Mouse (Mus musculus) cortical plate, adult 2 months (tissue): ENCODE measurements around the gene Hoxc4. TPM values are rescaled to one million over a fixed set of nuclear protein-coding genes. Genes with fewer than 3 reads are reported as not detected.

Experiments
- H3K27ac ChIP-seq: fragments of 200-500 bp; 2 replicates; pipeline ENCODE4 v1.5.1; 2012; ENCODE audit warnings: low read length, control low read depth, inconsistent platforms; ENCODE audit not compliant: insufficient read depth
- H3K4me1 ChIP-seq: fragments of 200-500 bp; 2 replicates; pipeline ENCODE4 v1.6.1; 2011; ENCODE audit warnings: low read length; ENCODE audit not compliant: control insufficient read depth, insufficient read depth
- H3K4me3 ChIP-seq: fragments of 200-500 bp; 2 replicates; pipeline ENCODE4 v1.5.1; 2011; ENCODE audit warnings: mild to moderate bottlenecking, low read length, control low read depth; ENCODE audit not compliant: insufficient read depth
- CTCF ChIP-seq: fragments of 200-500 bp; IDR thresholded peaks from 2 replicates; pipeline ENCODE4 v1.5.1; 2011; ENCODE audit warnings: mild to moderate bottlenecking, control low read depth, low read length; ENCODE audit not compliant: insufficient read depth; ENCODE audit errors: extremely low read depth
- POLR2A ChIP-seq: fragments of 200-500 bp; IDR thresholded peaks from 2 replicates; pipeline ENCODE4 v1.6.1; 2011; ENCODE audit warnings: mild to moderate bottlenecking, low read length, control low read depth; ENCODE audit not compliant: insufficient read depth; ENCODE audit errors: extremely low read depth
- polyA plus RNA-seq: library from polyadenylated mRNA; depleted of rRNA; stranded (reverse); fragments of >200 nt; gene quantifications from 2 replicates; pipeline ENCODE4 v1.2.3, GENCODE M21; 2012

The Hoxc4 gene
- polyA plus RNA-seq, 1 experiment: not detected

GRCm38 (mm10) chr15:102988078-102988477 lies 30.7 kb upstream of the Hoxc4 start:
- H3K27ac ChIP-seq: no peak overlapping the region
- H3K4me3 ChIP-seq: no peak overlapping the region
- H3K4me1 ChIP-seq: no peaks in the 10 kb centered on the region
- TF ChIP-seq CTCF (no peak), POLR2A (no peak)

GRCm38 (mm10) chr15:102990461-102991397 lies 28.0 kb upstream of the Hoxc4 start, which contains the start of gene Hoxc8:
Gene Hoxc8, plus strand, starts transcription at chr15:102990607.
- Histone ChIP-seq H3K4me1 (no peaks in the 10 kb centered on the region), H3K4me3 (no peak within 1 kb of the TSS), H3K27ac (no peak within 1 kb of the TSS)
- TF ChIP-seq POLR2A: no peak

- no peak overlapping the region for H3K4me3 ChIP-seq
- H3K27ac ChIP-seq: no peak overlapping the region
- H3K4me1 ChIP-seq: no peaks in the 10 kb centered on the region
- no peak for TF ChIP-seq CTCF
- TF ChIP-seq POLR2A: no peak
These were observed 27.0 kb upstream of the Hoxc4 start for GRCm38 (mm10) chr15:102991782-102992181.

- no peaks in the 10 kb centered on the region for H3K4me1 ChIP-seq
- no peak overlapping the region for H3K4me3 ChIP-seq
- H3K27ac ChIP-seq: no peak overlapping the region
- TF ChIP-seq POLR2A (no peak), CTCF (no peak)
These were observed 26.5 kb upstream of the Hoxc4 start for GRCm38 (mm10) chr15:102992206-102992605.

- Histone ChIP-seq H3K4me3 (no peak overlapping the region), H3K4me1 (no peaks in the 10 kb centered on the region), H3K27ac (no peak overlapping the region)
- TF ChIP-seq CTCF (no peak), POLR2A (no peak)
These were observed 25.9 kb upstream of the Hoxc4 start for GRCm38 (mm10) chr15:102992863-102993262.

- Histone ChIP-seq H3K4me3 (no peak overlapping the region), H3K27ac (no peak overlapping the region), H3K4me1 (no peaks in the 10 kb centered on the region)
- TF ChIP-seq POLR2A: no peak
- no peak for TF ChIP-seq CTCF
These were observed 22.2 kb upstream of the Hoxc4 start for GRCm38 (mm10) chr15:102996548-102996947.

- Histone ChIP-seq H3K4me3 (no peak overlapping the region), H3K27ac (no peak overlapping the region), H3K4me1 (no peaks in the 10 kb centered on the region)
- TF ChIP-seq POLR2A: no peak
These were observed 21.3 kb upstream of the Hoxc4 start for GRCm38 (mm10) chr15:102997431-102997830.

- Histone ChIP-seq H3K27ac (no peak within 1 kb of the TSS), H3K4me1 (no peaks in the 10 kb centered on the region), H3K4me3 (0 out of 2 replicates have a peak within 1 kb of the TSS, but pooled peaks have one; percentile 13)
- no peak for TF ChIP-seq CTCF
- no peak for TF ChIP-seq POLR2A
These were observed 20.8 kb upstream of the Hoxc4 start, which contains the start of gene Hoxc6 for GRCm38 (mm10) chr15:102997939-102998355. Gene Hoxc6, plus strand, starts transcription at chr15:102998257.

- Histone ChIP-seq H3K4me1 (no peaks in the 10 kb centered on the region), H3K27ac (no peak overlapping the region), H3K4me3 (0 out of 2 replicates have a peak overlapping the region, but pooled peaks have one; percentile 13)
- TF ChIP-seq CTCF: no peak
- no peak for TF ChIP-seq POLR2A
These were observed 20.0 kb upstream of the Hoxc4 start for GRCm38 (mm10) chr15:102998608-102999182.

- H3K4me3 ChIP-seq: 0 out of 2 replicates have a peak overlapping the region, but pooled peaks have one; percentile 13
- no peaks in the 10 kb centered on the region for H3K4me1 ChIP-seq
- no peak for TF ChIP-seq CTCF
- TF ChIP-seq POLR2A: no peak
These were observed 19.4 kb upstream of the Hoxc4 start for GRCm38 (mm10) chr15:102999183-102999831.

More at GRCm38 (mm10) chr15:102999183-102999831, 19.4 kb upstream of the Hoxc4 start:
- H3K27ac ChIP-seq: no peak overlapping the region
